Mouse (Mus musculus) layer of hippocampus, adult 9-11 months (tissue): ENCODE measurements around the gene Rnps1.
A peak's percentile ranks its signal among the peaks of the same experiment; 100 is the strongest.

ENCODE experiments used
- DNase-seq: peaks from one replicate; pipeline ENCODE4 v3.0.0; 2022

Rnps1 gene

GRCm38 (mm10) chr17:24470701-24471527, 56.5 kb downstream of the Rnps1 start:
- DNase-seq = no peak

DNA sequence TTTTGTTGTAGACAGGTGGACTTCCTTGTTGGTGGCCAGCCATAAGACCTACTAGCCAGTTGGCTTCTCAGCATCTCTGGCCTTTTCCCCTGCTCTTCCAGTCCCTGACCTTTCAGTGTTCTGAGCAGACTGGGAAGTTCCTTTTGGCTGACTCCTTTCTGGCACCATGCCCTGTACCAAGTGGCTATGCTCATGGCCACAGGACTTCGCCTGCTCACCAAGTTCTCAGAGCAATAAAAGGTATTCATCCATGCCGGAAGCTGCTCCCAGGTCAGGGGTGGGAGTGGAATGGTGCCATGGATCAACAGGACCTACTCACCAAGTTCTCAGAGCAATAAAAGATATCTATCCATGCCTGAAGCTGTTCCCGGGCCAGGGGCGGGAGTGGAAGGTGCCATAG, 58.1 kb downstream of the Rnps1 start:
- no peak for DNase-seq

DNA sequence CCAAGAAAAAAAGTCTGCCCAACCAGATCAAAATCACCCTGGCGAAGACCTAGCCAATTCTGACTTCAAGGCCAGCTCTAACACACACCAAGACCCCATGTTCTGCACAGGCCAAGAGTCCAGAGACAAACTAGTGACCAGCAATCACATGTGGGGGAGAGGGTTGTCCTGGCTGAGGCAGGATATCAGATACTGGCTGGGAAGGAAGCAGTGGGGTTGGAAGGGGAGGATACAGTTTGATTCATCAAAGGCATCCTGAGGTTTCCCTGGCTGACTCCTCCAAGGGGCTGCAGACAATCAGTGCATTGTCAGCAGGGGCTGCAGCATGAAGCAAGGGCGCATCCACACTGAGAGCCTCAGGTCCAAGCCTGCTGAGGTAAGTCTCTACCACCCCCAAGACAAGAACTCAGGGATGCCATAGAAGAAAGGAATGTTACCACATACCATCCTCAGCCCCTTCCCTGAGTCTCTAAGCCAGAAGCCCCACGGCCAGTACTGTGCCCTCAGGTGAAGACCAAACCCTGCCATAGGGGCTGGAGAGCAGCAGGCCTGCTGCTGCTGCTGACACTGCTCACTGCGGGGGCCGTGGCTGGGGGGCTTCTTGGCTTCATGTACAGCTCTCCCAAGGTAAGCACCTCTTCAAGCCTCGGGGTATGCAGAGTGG, 59.4 kb downstream of the Rnps1 start, which contains the start of gene Bricd5:
Bricd5 (plus strand) TSS at position 273 of the 664 bp plus-strand sequence.
- DNase-seq = no peak

GRCm38 (mm10) chr17:24474557-24474956, 60.2 kb downstream of the Rnps1 start:
- peak; percentile 81 for DNase-seq
